Mouse (Mus musculus): ENCODE measurements around the gene Batf3.

GRCm38 (mm10) chr1:191131692-191132091 lies 34.0 kb downstream of the Batf3 start:
- TF ChIP-seq EP300 (IDR thresholded peaks at IDR 0.05; ENCODE audit: low read depth), result no peak
- no peak for TF ChIP-seq CTCF (IDR thresholded peaks at IDR 0.05; ENCODE audit: low read depth)
